Mouse (Mus musculus) intestine, embryonic 14.5 days (tissue): ENCODE data around the gene Tigd3. TPM values are rescaled to one million over a fixed set of nuclear protein-coding genes. Genes with fewer than 3 reads are reported as not detected.

Experiments used
- ATAC-seq: fragments of 200-750 bp; cut with Nextera tagmentation; replicated peaks from 2 replicates; pipeline ENCODE4 v1.8.0; 2017; ENCODE audit warnings: low read depth, moderate number of reproducible peaks, moderate TSS enrichment, moderate library complexity; ENCODE audit not compliant: low FRiP score, low TSS enrichment
- DNase-seq: peaks from one replicate; pipeline ENCODE4 v3.0.0-alpha.2; 2018; ENCODE audit warnings: low spot score
- H3K27ac ChIP-seq: fragments of 300-500 bp; sonication (generic); 2 replicates; pipeline ENCODE4 v1.5.1; 2014; ENCODE audit warnings: low read depth, mild to moderate bottlenecking, control low read depth
- H3K27me3 ChIP-seq: fragments of 300-500 bp; sonication (generic); replicated peaks from 2 replicates; pipeline ENCODE4 v1.6.1; 2014; ENCODE audit warnings: low read length, control low read depth; ENCODE audit not compliant: control insufficient read depth, insufficient read depth
- H3K36me3 ChIP-seq: fragments of 300-500 bp; sonication (generic); 2 replicates; pipeline ENCODE4 v1.6.1; 2014; ENCODE audit warnings: low read length, control low read depth; ENCODE audit not compliant: control insufficient read depth, insufficient read depth
- H3K4me1 ChIP-seq: fragments of 300-500 bp; sonication (generic); replicated peaks from 2 replicates; pipeline ENCODE4 v1.6.1; 2014; ENCODE audit warnings: low read length, control low read depth, mixed read lengths; ENCODE audit not compliant: control insufficient read depth, insufficient read depth
- H3K4me2 ChIP-seq: fragments of 300-500 bp; sonication (generic); 2 replicates; pipeline ENCODE4 v1.6.1; 2014; ENCODE audit warnings: low read length
- H3K4me3 ChIP-seq: fragments of 300-500 bp; sonication (generic); 2 replicates; pipeline ENCODE4 v1.5.1; 2014; ENCODE audit warnings: low read depth, low read length, control low read depth, mixed read lengths
- H3K9ac ChIP-seq: fragments of 300-500 bp; sonication (generic); 2 replicates; pipeline ENCODE4 v1.6.1; 2014; ENCODE audit warnings: mild to moderate bottlenecking, low read length
- H3K9me3 ChIP-seq: fragments of 300-500 bp; sonication (generic); 2 replicates; pipeline ENCODE4 v1.6.1; 2016; ENCODE audit warnings: low read length, control low read depth; ENCODE audit not compliant: control insufficient read depth
- WGBS: fragments of 180-500 bp; shearing (Covaris S2); extraction: QIAGEN DNeasy Blood & Tissue Kit; methylation state at CpG from one replicate; pipeline ENCODE4 v1.1.7; 2014; 5-methylcytosine and 5-hydroxymethylcytosine counted together
- polyA plus RNA-seq: library from polyadenylated mRNA; unstranded; fragments of >200 nt; fragmentation: Nextera tagmentation; extraction: Ambion mirVana; gene quantifications from 2 replicates; pipeline ENCODE4 v1.2.1, GENCODE M21; 2014

The Tigd3 gene
- polyA plus RNA-seq, 1 experiment from 2014 or later = 2.0 TPM

DNA sequence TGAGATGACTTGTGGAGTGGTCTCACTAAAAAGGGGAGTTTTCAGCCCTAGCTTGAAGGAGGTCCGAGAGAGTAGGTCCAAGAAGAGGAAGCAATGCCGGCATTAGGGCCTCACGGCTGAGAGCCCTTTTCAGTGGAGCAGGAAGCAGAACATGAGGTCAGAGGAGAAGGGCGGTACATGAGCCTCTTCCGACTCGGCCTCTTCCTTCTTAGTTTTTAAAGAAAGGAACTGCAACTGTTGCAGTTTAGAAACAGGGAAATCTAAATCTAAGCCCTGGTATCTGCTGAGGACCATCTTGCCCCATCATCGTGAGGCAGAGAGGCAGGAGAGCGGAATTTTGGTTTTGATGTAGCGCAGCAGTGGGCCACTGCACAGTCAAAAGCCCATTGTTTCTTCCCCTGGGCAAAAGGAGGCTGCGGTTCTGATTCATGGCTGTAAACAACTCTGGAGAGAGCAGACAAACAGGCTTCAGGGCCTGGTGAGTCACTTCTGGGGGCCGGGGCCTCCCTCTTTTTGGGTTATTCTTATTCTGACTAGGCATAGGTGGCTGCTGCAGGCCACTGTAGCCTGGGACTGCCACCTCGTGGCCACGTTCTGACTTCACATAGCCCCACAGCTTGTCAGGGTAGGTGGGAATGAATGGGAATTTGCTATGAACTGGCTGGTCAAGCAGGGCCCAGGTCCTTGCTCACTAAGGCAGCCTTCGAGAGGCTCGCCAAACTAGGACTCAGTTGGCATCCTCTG lies 16.2 kb downstream of the Tigd3 start, which contains the start of gene Slc25a45:
Gene Slc25a45 (plus strand): TSS at position 191 of the 744 bp plus-strand sequence.
- WGBS = 45% methylated on average over 15 of the region's 15 CpGs
- no peaks in the 10 kb centered on the region for H3K27me3 ChIP-seq
- no peaks in the 10 kb centered on the region for H3K9me3 ChIP-seq
- no peak within 1 kb of the TSS for H3K4me3 ChIP-seq
- peak within 1 kb of the TSS; percentile 2; the same call in 1 of the 2 replicates for H3K4me2 ChIP-seq
- H3K4me1 ChIP-seq = peaks cover 17% of the 10 kb centered on the region
- H3K9ac ChIP-seq = no peak within 1 kb of the TSS
- peak; percentile 81 for DNase-seq
- no peaks in the 10 kb centered on the region; the same call in 1 of the 2 replicates for H3K36me3 ChIP-seq
- H3K27ac ChIP-seq = peak within 1 kb of the TSS; percentile 67
- ATAC-seq = peak; percentile 67

DNA sequence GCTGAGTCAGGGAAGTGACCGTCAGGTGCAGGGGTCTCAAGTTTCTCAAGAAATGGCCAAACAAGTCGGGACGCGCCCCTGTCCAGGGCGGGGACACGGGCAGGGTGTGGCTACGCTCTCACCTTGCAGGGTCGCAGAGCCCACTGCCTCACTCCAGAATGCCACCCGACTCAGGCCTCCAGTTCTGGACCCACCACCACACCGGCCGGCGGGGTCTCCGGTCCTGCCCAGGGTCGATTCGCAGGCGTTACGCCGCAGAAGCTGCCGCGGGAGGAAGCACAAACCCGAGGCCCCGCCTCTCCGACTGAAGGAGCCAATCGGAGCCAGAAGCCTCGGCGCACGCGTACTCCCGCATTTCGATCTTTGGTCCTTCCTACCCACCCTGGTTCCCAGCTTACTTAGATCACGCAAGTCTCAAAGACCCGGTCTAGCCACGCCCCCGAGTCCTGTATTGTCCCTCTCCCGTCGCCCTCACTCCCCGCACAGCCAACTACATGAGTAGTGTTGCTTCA lies 18.9 kb downstream of the Tigd3 start, which contains the start of gene Frmd8:
Gene Frmd8 (minus strand): TSS at position 306 of the 512 bp plus-strand sequence.
- peak within 1 kb of the TSS; percentile 83 for H3K4me3 ChIP-seq
- WGBS = under 1% methylated on average over 37 of the region's 37 CpGs
- peaks cover 30% of the 10 kb centered on the region for H3K4me1 ChIP-seq
- DNase-seq (peak; percentile 91), ATAC-seq (peak; percentile 72)
- peaks cover 3% of the 10 kb centered on the region; the same call in 1 of the 2 replicates for H3K36me3 ChIP-seq
- H3K9ac ChIP-seq = peak within 1 kb of the TSS; percentile 72
- peak within 1 kb of the TSS; percentile 88 for H3K4me2 ChIP-seq
- no peaks in the 10 kb centered on the region for H3K9me3 ChIP-seq
- H3K27me3 ChIP-seq = no peaks in the 10 kb centered on the region
- peak within 1 kb of the TSS; percentile 12; the same call in 1 of the 2 replicates for H3K27ac ChIP-seq

DNA sequence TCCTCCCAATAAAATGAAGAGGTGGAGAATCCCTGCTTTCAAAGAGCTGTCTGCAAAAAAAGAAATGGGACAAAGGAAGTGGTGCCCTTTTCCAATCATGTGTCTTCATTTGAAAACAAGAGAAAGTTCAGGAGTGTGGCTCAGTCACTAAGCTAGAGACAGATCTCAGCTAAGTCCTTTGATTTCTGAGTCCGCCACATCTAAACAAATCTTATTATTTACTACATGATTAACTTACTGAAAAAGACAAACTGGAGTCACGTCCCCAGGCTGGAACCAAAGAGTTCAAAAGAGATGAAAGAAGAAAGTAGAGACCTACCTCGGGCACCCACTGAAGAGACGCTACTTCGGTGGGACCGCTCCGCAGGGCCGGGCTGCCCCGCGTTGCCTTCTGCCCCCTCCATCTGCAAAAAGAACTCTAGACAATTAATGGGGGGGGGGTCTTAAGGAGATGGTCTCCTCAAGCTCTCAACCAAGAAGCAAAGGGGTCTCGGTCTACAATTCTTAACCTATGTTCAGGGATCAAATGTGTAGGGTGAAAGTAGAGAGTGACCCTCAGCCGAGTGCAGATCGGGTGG lies 19.5 kb downstream of the Tigd3 start:
- peaks cover 30% of the 10 kb centered on the region for H3K4me1 ChIP-seq
- H3K4me2 ChIP-seq = peak overlapping the region; percentile 88
- no peaks in the 10 kb centered on the region for H3K9me3 ChIP-seq
- H3K27me3 ChIP-seq = no peaks in the 10 kb centered on the region
- peaks cover 9% of the 10 kb centered on the region for H3K36me3 ChIP-seq
- H3K4me3 ChIP-seq = peak overlapping the region; percentile 83
- ATAC-seq (no peak), DNase-seq (no peak)
- 9% methylated on average over 13 of the region's 13 CpGs for WGBS
- H3K27ac ChIP-seq = no peak overlapping the region
- H3K9ac ChIP-seq = peak overlapping the region; percentile 72

DNA sequence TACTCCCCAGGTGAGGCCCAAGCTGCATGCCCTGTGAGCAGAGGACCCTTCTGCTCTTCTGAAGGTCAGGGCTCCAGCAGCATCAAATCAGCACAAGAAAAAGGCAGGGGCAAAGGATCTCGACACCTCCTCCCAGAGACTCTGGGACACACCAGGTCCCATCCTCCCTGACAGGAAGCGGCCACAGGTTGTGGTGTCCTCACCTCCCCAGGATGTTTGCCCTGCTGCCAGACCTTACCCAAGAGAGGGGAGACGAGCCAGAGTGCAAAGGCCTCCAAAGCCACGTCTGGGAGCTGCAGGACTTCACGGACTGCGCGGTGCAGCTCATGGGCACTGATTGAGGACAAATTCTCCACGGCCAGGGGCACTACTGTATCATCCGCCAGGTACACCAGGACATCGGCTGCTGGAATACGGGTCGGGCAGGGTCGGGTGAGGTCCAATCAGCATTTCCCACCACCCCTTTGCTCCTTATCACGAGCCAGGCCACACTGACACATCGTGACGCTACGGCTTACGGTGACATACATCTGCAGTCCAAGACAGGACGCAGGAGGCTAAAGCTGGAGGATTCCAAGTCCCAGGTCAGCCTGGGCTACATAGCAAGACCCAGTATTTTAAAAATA lies 20.9 kb downstream of the Tigd3 start:
- Histone ChIP-seq H3K4me2 (no peak overlapping the region), H3K36me3 (peaks cover 22% of the 10 kb centered on the region), H3K4me1 (peaks cover 30% of the 10 kb centered on the region), H3K9me3 (no peaks in the 10 kb centered on the region), H3K4me3 (no peak overlapping the region), H3K9ac (no peak overlapping the region), H3K27me3 (no peaks in the 10 kb centered on the region), H3K27ac (no peak overlapping the region)
- WGBS = 85% methylated on average over 19 of the region's 19 CpGs
- DNase-seq = no peak
- no peak for ATAC-seq

DNA sequence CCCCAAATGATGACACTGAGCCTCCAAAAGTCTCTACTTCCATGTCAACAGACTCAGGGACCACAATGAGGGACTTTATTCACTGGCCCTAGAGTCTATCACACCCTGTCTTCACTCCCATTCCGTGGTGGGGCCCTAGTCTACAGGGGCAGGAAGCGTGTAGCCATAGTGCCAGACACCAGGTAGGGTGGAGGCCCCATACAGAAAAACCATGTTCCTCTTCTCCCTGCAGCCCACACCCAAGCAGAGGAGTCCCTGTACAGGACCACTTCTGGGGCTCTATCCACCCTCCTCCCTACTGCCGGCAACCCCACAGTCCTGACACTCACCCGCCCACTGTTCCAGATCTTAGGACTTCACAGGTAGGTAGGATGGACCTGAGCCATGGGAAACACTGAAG lies 21.4 kb downstream of the Tigd3 start:
- H3K4me1 ChIP-seq = peaks cover 30% of the 10 kb centered on the region
- H3K4me3 ChIP-seq = no peak overlapping the region
- H3K4me2 ChIP-seq = no peak overlapping the region
- no peak overlapping the region for H3K9ac ChIP-seq
- peaks cover 27% of the 10 kb centered on the region for H3K36me3 ChIP-seq
- WGBS = 89% methylated on average over 4 of the region's 4 CpGs
- H3K27ac ChIP-seq = no peak overlapping the region
- DNase-seq = no peak
- no peak for ATAC-seq
- H3K27me3 ChIP-seq = no peaks in the 10 kb centered on the region
- H3K9me3 ChIP-seq = no peaks in the 10 kb centered on the region

DNA sequence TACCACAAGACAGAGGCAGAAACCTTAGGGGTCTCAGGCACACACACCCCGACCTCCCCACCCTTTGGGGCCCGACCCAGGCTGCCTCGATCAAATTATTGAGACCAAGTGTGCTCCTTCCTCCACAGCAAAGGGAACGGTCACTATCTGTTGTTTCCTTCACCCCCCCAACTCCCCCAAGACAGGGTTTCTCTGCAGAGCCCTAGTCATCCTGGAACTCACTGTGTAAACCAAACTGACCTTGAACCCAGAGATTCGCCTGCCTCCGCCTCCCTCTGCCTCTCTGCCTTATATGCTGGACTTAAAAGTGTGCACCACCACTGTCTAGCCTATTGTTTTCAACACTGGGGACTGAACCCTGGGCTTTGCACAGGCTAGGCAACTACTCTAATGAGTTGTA lies 22.3 kb downstream of the Tigd3 start:
- ATAC-seq = no peak
- 28% methylated on average over 6 of the region's 6 CpGs for WGBS
- H3K27me3 ChIP-seq = no peaks in the 10 kb centered on the region
- H3K4me2 ChIP-seq = peak overlapping the region; percentile 40
- peaks cover 29% of the 10 kb centered on the region for H3K36me3 ChIP-seq
- peak overlapping the region; percentile 67 for H3K27ac ChIP-seq
- no peaks in the 10 kb centered on the region for H3K9me3 ChIP-seq
- no peak overlapping the region for H3K4me3 ChIP-seq
- H3K4me1 ChIP-seq = peaks cover 30% of the 10 kb centered on the region
- no peak for DNase-seq
- H3K9ac ChIP-seq = 0 out of 2 replicates have a peak overlapping the region, but pooled peaks have one; percentile 13

DNA sequence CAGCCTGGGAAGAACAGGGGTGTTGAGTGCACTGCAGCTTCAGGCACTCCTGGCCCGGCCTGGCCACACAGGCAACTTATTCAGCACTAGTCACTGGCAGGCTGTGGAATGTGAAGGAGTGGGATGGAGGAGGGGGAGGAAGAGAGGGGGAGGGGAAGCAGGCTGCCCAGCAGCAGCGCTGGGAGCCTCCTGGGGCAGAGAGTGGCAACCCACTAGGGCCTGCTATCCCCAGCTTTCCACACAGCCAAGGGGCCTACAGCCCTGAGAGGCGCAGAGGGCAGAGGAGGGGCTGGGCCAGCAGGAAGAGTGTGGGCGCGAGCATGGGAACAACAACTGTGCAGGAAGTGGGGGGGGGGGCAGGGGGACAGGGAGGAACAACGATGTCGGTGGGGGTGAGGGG lies 22.7 kb downstream of the Tigd3 start:
- Histone ChIP-seq H3K9me3 (no peaks in the 10 kb centered on the region), H3K4me2 (peak overlapping the region; percentile 40), H3K36me3 (peaks cover 30% of the 10 kb centered on the region), H3K4me1 (peaks cover 30% of the 10 kb centered on the region), H3K27ac (peak overlapping the region; percentile 67), H3K27me3 (no peaks in the 10 kb centered on the region), H3K9ac (peak overlapping the region; percentile 35), H3K4me3 (no peak overlapping the region)
- 4% methylated on average over 7 of the region's 7 CpGs for WGBS
- DNase-seq (peak; percentile 64), ATAC-seq (peak; percentile 61)

DNA sequence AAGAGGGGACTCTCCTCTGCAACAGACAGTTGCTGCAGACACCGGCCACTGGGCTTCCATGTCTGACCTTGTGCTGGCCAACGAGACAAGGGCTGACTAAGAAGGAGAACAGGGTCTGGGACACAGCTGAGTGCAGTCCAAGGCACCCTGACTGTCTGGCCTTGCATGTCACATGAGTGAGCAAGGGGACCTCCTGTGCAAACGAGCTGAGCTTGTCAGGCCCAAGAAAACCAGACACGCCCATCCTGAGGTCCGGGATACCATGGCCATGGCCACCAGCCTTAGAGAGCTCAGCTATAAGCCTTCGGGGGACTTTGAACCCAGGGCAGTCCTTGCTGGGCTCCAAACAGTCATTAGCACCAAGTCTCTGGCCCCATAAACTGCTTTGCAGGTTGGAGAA lies 25.9 kb downstream of the Tigd3 start:
- peaks cover 60% of the 10 kb centered on the region for H3K36me3 ChIP-seq
- 87% methylated on average over 6 of the region's 6 CpGs for WGBS

More for the DNA sequence above, 25.9 kb downstream of the Tigd3 start:
- ATAC-seq (no peak), DNase-seq (no peak)
- no peak overlapping the region for H3K27ac ChIP-seq
- no peak overlapping the region for H3K4me3 ChIP-seq
- no peaks in the 10 kb centered on the region for H3K9me3 ChIP-seq
- peaks cover 13% of the 10 kb centered on the region for H3K4me1 ChIP-seq
- no peak overlapping the region for H3K4me2 ChIP-seq
- H3K9ac ChIP-seq = no peak overlapping the region
- H3K27me3 ChIP-seq = no peaks in the 10 kb centered on the region
